Mouse (Mus musculus) testis, adult 2 months (tissue): ENCODE data around the gene Mymk.

Source experiments
- CTCF ChIP-seq: fragments of 200-500 bp; IDR thresholded peaks from 2 replicates; pipeline ENCODE4 v1.5.1; 2012; ENCODE audit warnings: low read depth, mild to moderate bottlenecking, inconsistent platforms, low read length, moderate library complexity; ENCODE audit not compliant: control insufficient read depth, insufficient read depth, insufficient replicate concordance
- POLR2A ChIP-seq: fragments of 200-500 bp; IDR thresholded peaks from 2 replicates; pipeline ENCODE4 v1.6.1; 2012; ENCODE audit warnings: low read depth, mild to moderate bottlenecking, inconsistent platforms, low read length, moderate library complexity; ENCODE audit not compliant: control insufficient read depth

- TF ChIP-seq POLR2A: no peak
- no peak for TF ChIP-seq CTCF
Measured at GRCm38 (mm10) chr2:27049408-27049807, 22.6 kb downstream of the Mymk start.
